Mouse (Mus musculus) forebrain, embryonic 13.5 days (tissue): ENCODE measurements around the gene Cwc22. TPM values are rescaled to one million over a fixed set of nuclear protein-coding genes. Genes with fewer than 3 reads are reported as not detected.
A peak's percentile ranks its signal among the peaks of the same experiment; 100 is the strongest.
"Not testable (repeated sequence)": the region's sequence is repeated elsewhere in the genome, so short reads cannot be mapped to it uniquely, and the experiment has no call there.

Source experiments
- ATAC-seq: fragments of 200-750 bp; cut with Nextera tagmentation; 2 replicates; pipeline ENCODE4 v1.8.0; 2017
- H3K27ac ChIP-seq: fragments of 300-500 bp; sonication (generic); 2 replicates; pipeline ENCODE4 v1.5.1; 2015; ENCODE audit warnings: inconsistent platforms, mild to moderate bottlenecking, moderate library complexity
- H3K27me3 ChIP-seq: fragments of 300-500 bp; sonication (generic); 2 replicates; pipeline ENCODE4 v1.6.1; 2015; ENCODE audit warnings: mild to moderate bottlenecking, inconsistent platforms
- H3K36me3 ChIP-seq: fragments of 300-500 bp; sonication (generic); 2 replicates; pipeline ENCODE4 v1.6.1; 2015; ENCODE audit warnings: mild to moderate bottlenecking, inconsistent platforms; ENCODE audit not compliant: poor library complexity, severe bottlenecking
- H3K4me1 ChIP-seq: fragments of 300-500 bp; sonication (generic); 2 replicates; pipeline ENCODE4 v1.6.1; 2015; ENCODE audit warnings: inconsistent platforms
- H3K4me2 ChIP-seq: fragments of 300-500 bp; sonication (generic); 2 replicates; pipeline ENCODE4 v1.6.1; 2015; ENCODE audit warnings: inconsistent platforms, mild to moderate bottlenecking, moderate library complexity
- H3K4me3 ChIP-seq: fragments of 300-500 bp; sonication (generic); 2 replicates; pipeline ENCODE4 v1.5.1; 2015; ENCODE audit warnings: mild to moderate bottlenecking, inconsistent platforms
- H3K9ac ChIP-seq: fragments of 300-500 bp; sonication (generic); 2 replicates; pipeline ENCODE4 v1.6.1; 2015; ENCODE audit warnings: mild to moderate bottlenecking, inconsistent platforms
- H3K9me3 ChIP-seq: fragments of 300-500 bp; sonication (generic); replicated peaks from 2 replicates; pipeline ENCODE4 v1.6.1; 2016; ENCODE audit warnings: inconsistent platforms
- WGBS: fragments of 180-500 bp; shearing (Covaris S2); methylation state at CpG from one replicate; pipeline ENCODE4 v1.1.7; 2015; 5-methylcytosine and 5-hydroxymethylcytosine counted together
- polyA plus RNA-seq: library from polyadenylated mRNA; unstranded; fragments of >200 nt; fragmentation: Nextera tagmentation; extraction: Ambion mirVana; gene quantifications from 2 replicates; pipeline ENCODE4 v1.2.1, GENCODE M21; 2015

The Cwc22 gene
- polyA plus RNA-seq, 1 experiment from 2014 or later: 30.2 TPM

GRCm38 (mm10) chr2:77903979-77904378 lies 42.2 kb downstream of the Cwc22 start:
- Histone ChIP-seq H3K4me1 (no peaks in the 10 kb centered on the region), H3K36me3 (peaks cover 60% of the 10 kb centered on the region), H3K9me3 (no peaks in the 10 kb centered on the region), H3K9ac (no peak overlapping the region), H3K27me3 (no peaks in the 10 kb centered on the region), H3K4me3 (no peak overlapping the region), H3K27ac (no peak overlapping the region), H3K4me2 (no peak overlapping the region)
- ATAC-seq: no peak
- 96% methylated on average over 9 of the region's 9 CpGs for WGBS

- H3K9me3 ChIP-seq: no peaks in the 10 kb centered on the region
- no peak for ATAC-seq
- H3K27ac ChIP-seq: no peak overlapping the region
- no peaks in the 10 kb centered on the region for H3K27me3 ChIP-seq
- no peaks in the 10 kb centered on the region for H3K4me1 ChIP-seq
- 93% methylated on average over 3 of the region's 3 CpGs for WGBS
- no peak overlapping the region for H3K4me3 ChIP-seq
- H3K9ac ChIP-seq: no peak overlapping the region
- no peak overlapping the region for H3K4me2 ChIP-seq
- H3K36me3 ChIP-seq: peaks cover 68% of the 10 kb centered on the region
Measured at GRCm38 (mm10) chr2:77903098-77903497, 43.1 kb downstream of the Cwc22 start.

- Histone ChIP-seq H3K4me1 (no peaks in the 10 kb centered on the region), H3K27me3 (no peaks in the 10 kb centered on the region), H3K9ac (no peak overlapping the region), H3K4me2 (no peak overlapping the region), H3K9me3 (no peaks in the 10 kb centered on the region), H3K27ac (no peak overlapping the region), H3K36me3 (peaks cover 77% of the 10 kb centered on the region), H3K4me3 (no peak overlapping the region)
- no peak for ATAC-seq
- WGBS: 94% methylated on average over 5 of the region's 5 CpGs
Measured at GRCm38 (mm10) chr2:77901269-77901668, 44.9 kb downstream of the Cwc22 start.

- 96% methylated on average over 5 of the region's 5 CpGs for WGBS
Measured at GRCm38 (mm10) chr2:77900741-77901140, 45.4 kb downstream of the Cwc22 start.

GRCm38 (mm10) chr2:77900111-77900510 lies 46.1 kb downstream of the Cwc22 start:
- no peak overlapping the region for H3K27ac ChIP-seq
- H3K4me2 ChIP-seq: no peak overlapping the region
- peaks cover 74% of the 10 kb centered on the region for H3K36me3 ChIP-seq
- WGBS: 85% methylated on average over 2 of the region's 2 CpGs
- no peak overlapping the region for H3K9ac ChIP-seq
- no peaks in the 10 kb centered on the region for H3K27me3 ChIP-seq
- no peaks in the 10 kb centered on the region for H3K4me1 ChIP-seq
- H3K9me3 ChIP-seq: no peaks in the 10 kb centered on the region
- ATAC-seq: no peak
- no peak overlapping the region for H3K4me3 ChIP-seq

More at GRCm38 (mm10) chr2:77900741-77901140, 45.4 kb downstream of the Cwc22 start:
- H3K4me2 ChIP-seq: no peak overlapping the region
- no peak overlapping the region for H3K27ac ChIP-seq
- no peak overlapping the region for H3K4me3 ChIP-seq
- no peaks in the 10 kb centered on the region for H3K9me3 ChIP-seq
- peaks cover 77% of the 10 kb centered on the region for H3K36me3 ChIP-seq
- no peak for ATAC-seq
- no peaks in the 10 kb centered on the region for H3K27me3 ChIP-seq
- H3K9ac ChIP-seq: no peak overlapping the region
- no peaks in the 10 kb centered on the region for H3K4me1 ChIP-seq

- H3K36me3 ChIP-seq: peaks cover 72% of the 10 kb centered on the region
- no peak overlapping the region for H3K27ac ChIP-seq
- ATAC-seq: no peak
- H3K4me3 ChIP-seq: no peak overlapping the region
- H3K9ac ChIP-seq: no peak overlapping the region
- no peaks in the 10 kb centered on the region for H3K9me3 ChIP-seq
- no peaks in the 10 kb centered on the region for H3K4me1 ChIP-seq
- WGBS: 93% methylated on average over 2 of the region's 2 CpGs
- H3K4me2 ChIP-seq: no peak overlapping the region
- H3K27me3 ChIP-seq: no peaks in the 10 kb centered on the region
Measured at GRCm38 (mm10) chr2:77898436-77898835, 47.7 kb downstream of the Cwc22 start.

- Histone ChIP-seq H3K4me3 (no peak overlapping the region), H3K9ac (no peak overlapping the region), H3K36me3 (peaks cover 71% of the 10 kb centered on the region), H3K27ac (no peak overlapping the region), H3K27me3 (no peaks in the 10 kb centered on the region), H3K4me2 (no peak overlapping the region), H3K4me1 (no peaks in the 10 kb centered on the region), H3K9me3 (no peaks in the 10 kb centered on the region)
- no peak for ATAC-seq
- WGBS: 90% methylated on average over 5 of the region's 5 CpGs
Measured at GRCm38 (mm10) chr2:77897988-77898387, 48.2 kb downstream of the Cwc22 start.

- Histone ChIP-seq H3K27me3 (no peaks in the 10 kb centered on the region), H3K4me1 (no peaks in the 10 kb centered on the region), H3K27ac (no peak overlapping the region), H3K4me2 (no peak overlapping the region), H3K4me3 (no peak overlapping the region), H3K9me3 (no peaks in the 10 kb centered on the region), H3K36me3 (peaks cover 70% of the 10 kb centered on the region), H3K9ac (no peak overlapping the region)
- 87% methylated on average over 3 of the region's 3 CpGs for WGBS
- ATAC-seq: no peak
Measured at GRCm38 (mm10) chr2:77897558-77897899, 48.6 kb downstream of the Cwc22 start.

GRCm38 (mm10) chr2:77896843-77897557 lies 49.2 kb downstream of the Cwc22 start:
- Histone ChIP-seq H3K36me3 (peaks cover 67% of the 10 kb centered on the region), H3K9me3 (no peaks in the 10 kb centered on the region), H3K27ac (no peak overlapping the region), H3K27me3 (no peaks in the 10 kb centered on the region), H3K4me3 (no peak overlapping the region), H3K4me2 (no peak overlapping the region), H3K9ac (no peak overlapping the region), H3K4me1 (no peaks in the 10 kb centered on the region)
- 91% methylated on average over 12 of the region's 12 CpGs for WGBS
- ATAC-seq: peak; percentile 43; the same call in 1 of the 2 replicates

- H3K36me3 ChIP-seq: peaks cover 62% of the 10 kb centered on the region
- H3K9me3 ChIP-seq: not testable (repeated sequence)
Measured at GRCm38 (mm10) chr2:77895906-77896570, 50.1 kb downstream of the Cwc22 start.

GRCm38 (mm10) chr2:77894896-77895295 lies 51.3 kb downstream of the Cwc22 start:
- H3K9me3 ChIP-seq: 0 out of 2 replicates have a peak, but pooled peaks cover 3% of the 10 kb centered on the region
- no peak overlapping the region for H3K4me2 ChIP-seq
- no peak for ATAC-seq
- H3K27me3 ChIP-seq: no peaks in the 10 kb centered on the region
- H3K4me3 ChIP-seq: no peak overlapping the region
- no peaks in the 10 kb centered on the region for H3K4me1 ChIP-seq
- no peak overlapping the region for H3K27ac ChIP-seq
- WGBS: 97% methylated on average over 8 of the region's 8 CpGs
- H3K9ac ChIP-seq: no peak overlapping the region
- peaks cover 60% of the 10 kb centered on the region for H3K36me3 ChIP-seq

More at GRCm38 (mm10) chr2:77895906-77896570, 50.1 kb downstream of the Cwc22 start:
- H3K4me3 ChIP-seq, H3K27me3 ChIP-seq, H3K4me1 ChIP-seq, H3K27ac ChIP-seq, H3K4me2 ChIP-seq, ATAC-seq, H3K9ac ChIP-seq: not testable (repeated sequence)
- 93% methylated on average over 16 of the region's 16 CpGs for WGBS

GRCm38 (mm10) chr2:77893505-77893904 lies 52.7 kb downstream of the Cwc22 start:
- H3K9ac ChIP-seq: no peak overlapping the region
- no peak overlapping the region for H3K4me3 ChIP-seq
- H3K9me3 ChIP-seq: 0 out of 2 replicates have a peak, but pooled peaks cover 3% of the 10 kb centered on the region
- no peak for ATAC-seq
- WGBS: 94% methylated on average over 8 of the region's 8 CpGs
- H3K4me1 ChIP-seq: no peaks in the 10 kb centered on the region
- no peak overlapping the region for H3K4me2 ChIP-seq
- H3K36me3 ChIP-seq: peaks cover 47% of the 10 kb centered on the region
- H3K27ac ChIP-seq: no peak overlapping the region
- no peaks in the 10 kb centered on the region for H3K27me3 ChIP-seq
